Mouse (Mus musculus) embryonic facial prominence, embryonic 14.5 days (tissue): Measurements from ENCODE around the gene Akap1. TPM values are rescaled to one million over a fixed set of nuclear protein-coding genes. Genes with fewer than 3 reads are reported as not detected.

Experiments used
- ATAC-seq: fragments of 200-750 bp; cut with Nextera tagmentation; 2 replicates; pipeline ENCODE4 v1.8.0; 2017; ENCODE audit warnings: low read depth, moderate number of reproducible peaks, moderate TSS enrichment
- DNase-seq: peaks from one replicate; pipeline ENCODE4 v3.0.0-alpha.2; 2015; ENCODE audit warnings: low spot score
- H3K27ac ChIP-seq: fragments of 300-500 bp; sonication (generic); replicated peaks from 2 replicates; pipeline ENCODE4 v1.5.1; 2014; ENCODE audit warnings: low read depth, mild to moderate bottlenecking, low read length, moderate library complexity
- H3K27me3 ChIP-seq: fragments of 300-500 bp; sonication (generic); replicated peaks from 2 replicates; pipeline ENCODE4 v1.6.1; 2014; ENCODE audit warnings: low read length; ENCODE audit not compliant: control insufficient read depth, insufficient read depth
- H3K36me3 ChIP-seq: fragments of 300-500 bp; sonication (generic); 2 replicates; pipeline ENCODE4 v1.6.1; 2014; ENCODE audit warnings: low read length, mixed read lengths; ENCODE audit not compliant: control insufficient read depth, insufficient read depth
- H3K4me1 ChIP-seq: fragments of 300-500 bp; sonication (generic); 2 replicates; pipeline ENCODE4 v1.6.1; 2014; ENCODE audit warnings: antibody characterized with exemption, low read length; ENCODE audit not compliant: control insufficient read depth, insufficient read depth
- H3K4me2 ChIP-seq: fragments of 300-500 bp; sonication (generic); 2 replicates; pipeline ENCODE4 v1.6.1; 2014; ENCODE audit warnings: low read depth, mild to moderate bottlenecking, low read length, moderate library complexity, mixed read lengths
- H3K4me3 ChIP-seq: fragments of 300-500 bp; sonication (generic); 2 replicates; pipeline ENCODE4 v1.5.1; 2014; ENCODE audit warnings: low read depth, mild to moderate bottlenecking, low read length
- H3K9ac ChIP-seq: fragments of 300-500 bp; sonication (generic); 2 replicates; pipeline ENCODE4 v1.6.1; 2014; ENCODE audit warnings: low read depth, mild to moderate bottlenecking, low read length, moderate library complexity, mixed read lengths
- H3K9me3 ChIP-seq: fragments of 300-500 bp; sonication (generic); 2 replicates; pipeline ENCODE4 v1.6.1; 2016; ENCODE audit warnings: low read length; ENCODE audit not compliant: control insufficient read depth
- WGBS: fragments of 180-500 bp; shearing (Covaris S2); extraction: QIAGEN DNeasy Blood & Tissue Kit; methylation state at CpG from one replicate; pipeline ENCODE4 v1.1.7; 2014; 5-methylcytosine and 5-hydroxymethylcytosine counted together
- polyA plus RNA-seq: library from polyadenylated mRNA; unstranded; fragments of >200 nt; fragmentation: Nextera tagmentation; extraction: Ambion mirVana; gene quantifications from 2 replicates; pipeline ENCODE4 v1.2.1, GENCODE M21; 2014

Gene Akap1
- 22.2 and 28.2 TPM in 2 replicates for polyA plus RNA-seq

- 2% methylated on average over 35 of the region's 60 CpGs for WGBS
- Histone ChIP-seq H3K4me1 (peaks cover 9% of the 10 kb centered on the region), H3K9ac (peak within 1 kb of the TSS; percentile 84), H3K27me3 (no peaks in the 10 kb centered on the region), H3K36me3 (no peaks in the 10 kb centered on the region), H3K4me3 (peak within 1 kb of the TSS; percentile 77), H3K4me2 (peak within 1 kb of the TSS; percentile 98), H3K9me3 (no peaks in the 10 kb centered on the region), H3K27ac (peak within 1 kb of the TSS; percentile 88)
- ATAC-seq (peak; percentile 99), DNase-seq (peak; percentile 98)
These were observed at the start of gene Akap1 for GRCm38 (mm10) chr11:88864458-88865197. Gene Akap1 (minus strand): TSS chr11:88864586.

DNA sequence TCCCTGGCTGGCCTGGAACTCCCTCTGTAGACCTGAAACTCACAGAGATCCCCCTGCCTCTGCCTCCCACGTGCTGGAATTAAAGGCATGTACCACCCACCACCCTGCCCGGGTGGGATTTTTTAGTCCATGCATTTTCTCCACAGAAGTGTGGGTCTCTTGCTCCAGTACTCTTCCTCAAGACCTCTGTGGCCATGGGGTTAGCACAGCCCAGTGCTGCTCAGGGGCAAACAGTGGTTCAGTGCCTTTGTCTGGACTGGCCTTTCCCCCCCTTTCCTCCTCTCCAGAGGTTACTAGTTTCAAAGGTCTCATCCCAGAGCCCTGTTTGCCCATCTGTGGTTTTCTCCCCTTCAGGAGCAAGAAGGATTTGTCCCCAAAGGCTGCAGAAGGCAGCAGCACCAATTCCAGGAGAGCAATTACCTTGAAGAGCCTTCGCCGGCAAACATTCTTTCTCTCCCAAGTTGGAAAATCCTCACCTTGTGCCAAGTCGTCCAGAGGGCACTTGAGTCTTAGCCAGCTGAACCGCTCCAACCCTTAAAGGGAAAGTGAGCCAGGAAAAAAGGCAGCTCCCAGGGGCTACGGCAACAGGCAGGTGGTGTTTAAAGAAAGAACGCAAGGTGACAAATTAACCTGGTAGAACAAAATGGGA lies 45.1 kb upstream of the Akap1 start:
- Histone ChIP-seq H3K4me1 (no peaks in the 10 kb centered on the region), H3K27me3 (no peaks in the 10 kb centered on the region), H3K27ac (no peak overlapping the region), H3K9ac (no peak overlapping the region), H3K36me3 (no peaks in the 10 kb centered on the region), H3K9me3 (no peaks in the 10 kb centered on the region), H3K4me3 (no peak overlapping the region), H3K4me2 (no peak overlapping the region)
- WGBS, result 80% methylated on average over 8 of the region's 8 CpGs
- DNase-seq, result no peak
- no peak for ATAC-seq

DNA sequence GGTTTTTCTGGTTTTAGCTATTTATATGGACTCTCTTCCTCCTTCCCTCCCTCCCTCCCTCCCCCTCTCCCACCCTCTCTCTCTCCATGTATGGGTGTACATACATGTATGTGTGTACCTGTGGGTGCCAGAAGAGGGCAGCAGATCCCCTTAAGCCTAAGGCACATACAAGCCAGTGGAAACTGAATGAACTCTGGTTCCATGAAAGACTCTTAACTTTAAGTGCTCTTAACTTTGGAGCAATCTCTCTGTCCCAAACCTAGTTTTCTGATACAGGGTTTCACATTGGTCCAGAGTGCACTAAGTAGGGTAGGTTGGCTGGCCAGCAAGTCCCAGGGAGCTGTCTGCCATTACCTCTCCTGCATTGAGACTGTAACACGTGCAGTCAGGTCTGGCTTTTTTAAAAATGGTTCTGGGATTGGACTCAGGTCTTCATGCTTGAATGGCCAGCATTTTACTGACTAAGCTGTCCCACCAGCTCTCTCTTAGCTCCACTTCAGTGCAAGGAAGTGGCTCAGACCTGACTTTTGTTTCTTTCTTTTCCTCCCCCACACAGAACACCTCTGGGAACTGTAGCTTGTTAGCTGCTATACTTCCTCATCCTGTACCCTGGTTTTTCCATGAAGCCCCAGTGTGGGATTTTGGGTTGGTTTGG lies 44.3 kb upstream of the Akap1 start:
- ATAC-seq, result no peak
- peak; percentile 69 for DNase-seq
- Histone ChIP-seq H3K9ac (no peak overlapping the region), H3K36me3 (no peaks in the 10 kb centered on the region), H3K27me3 (no peaks in the 10 kb centered on the region), H3K4me3 (no peak overlapping the region), H3K9me3 (no peaks in the 10 kb centered on the region), H3K4me1 (no peaks in the 10 kb centered on the region), H3K27ac (no peak overlapping the region), H3K4me2 (no peak overlapping the region)
- WGBS, result 92% methylated on average over 1 of the region's 1 CpGs

- ATAC-seq (no peak), DNase-seq (no peak)
- WGBS, result 94% methylated on average over 7 of the region's 7 CpGs
- H3K4me1 ChIP-seq, result no peaks in the 10 kb centered on the region
- no peak overlapping the region for H3K9ac ChIP-seq
- no peaks in the 10 kb centered on the region for H3K27me3 ChIP-seq
- H3K9me3 ChIP-seq, result no peaks in the 10 kb centered on the region
- H3K36me3 ChIP-seq, result no peaks in the 10 kb centered on the region
- H3K4me3 ChIP-seq, result no peak overlapping the region
- no peak overlapping the region for H3K4me2 ChIP-seq
- H3K27ac ChIP-seq, result no peak overlapping the region
These were observed 43.5 kb upstream of the Akap1 start for GRCm38 (mm10) chr11:88907886-88908285.

GRCm38 (mm10) chr11:88905621-88906020 lies 41.2 kb upstream of the Akap1 start:
- Histone ChIP-seq H3K9ac (no peak overlapping the region), H3K4me2 (no peak overlapping the region), H3K27ac (no peak overlapping the region), H3K27me3 (no peaks in the 10 kb centered on the region), H3K4me3 (no peak overlapping the region), H3K4me1 (no peaks in the 10 kb centered on the region), H3K36me3 (no peaks in the 10 kb centered on the region), H3K9me3 (no peaks in the 10 kb centered on the region)
- DNase-seq (no peak), ATAC-seq (no peak)
- WGBS, result 31% methylated on average over 2 of the region's 2 CpGs

DNA sequence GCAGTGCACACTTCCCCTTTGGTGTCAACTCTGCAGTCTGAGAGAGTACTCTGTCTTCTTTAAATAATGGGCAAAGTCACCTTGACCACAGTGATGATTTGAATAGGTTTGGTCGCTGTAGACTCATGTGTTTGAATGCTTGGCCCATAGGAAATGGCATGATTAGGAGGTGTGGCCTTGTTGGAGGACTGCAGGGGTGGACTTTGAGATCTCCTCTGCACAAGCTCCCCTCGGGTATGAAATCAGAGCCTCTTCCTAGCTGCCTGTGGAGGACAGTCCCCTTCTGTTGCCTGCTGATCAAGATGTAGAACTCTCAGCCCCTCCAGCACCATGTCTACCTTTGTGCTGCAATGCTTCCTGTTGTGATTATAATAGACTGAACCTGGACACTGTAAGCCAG lies 39.7 kb upstream of the Akap1 start:
- Histone ChIP-seq H3K27me3 (no peaks in the 10 kb centered on the region), H3K9me3 (no peaks in the 10 kb centered on the region), H3K4me3 (no peak overlapping the region), H3K36me3 (no peaks in the 10 kb centered on the region), H3K27ac (no peak overlapping the region), H3K4me2 (no peak overlapping the region), H3K9ac (no peak overlapping the region), H3K4me1 (no peaks in the 10 kb centered on the region)
- no peak for DNase-seq
- ATAC-seq, result no peak
- WGBS, result 48% methylated on average over 2 of the region's 2 CpGs

DNA sequence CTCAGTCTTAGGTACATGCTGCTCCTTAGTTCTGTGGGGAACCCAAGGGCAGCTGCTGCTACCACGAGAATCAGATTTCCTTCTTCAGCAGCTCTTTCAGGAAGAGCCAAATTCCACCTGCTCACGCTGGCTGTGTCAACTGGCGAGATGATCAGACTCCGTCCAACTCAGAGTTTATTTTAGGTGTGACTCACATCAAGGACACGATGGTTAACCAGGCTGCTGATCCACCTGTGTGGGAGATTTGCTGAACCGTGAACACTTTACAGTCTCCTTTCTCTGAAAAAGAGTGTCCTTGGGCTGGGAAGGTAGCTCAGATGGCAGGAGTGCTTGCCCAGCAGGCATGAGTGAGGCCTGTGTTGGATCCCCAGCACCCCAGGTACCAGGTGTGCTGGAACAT lies 38.4 kb upstream of the Akap1 start:
- WGBS, result 67% methylated on average over 6 of the region's 6 CpGs
- DNase-seq, result no peak

GRCm38 (mm10) chr11:88901341-88901802 lies 37.0 kb upstream of the Akap1 start:
- H3K36me3 ChIP-seq, result no peaks in the 10 kb centered on the region
- H3K27me3 ChIP-seq, result no peaks in the 10 kb centered on the region
- no peak overlapping the region for H3K4me3 ChIP-seq
- 62% methylated on average over 7 of the region's 7 CpGs for WGBS
- H3K27ac ChIP-seq, result no peak overlapping the region
- no peak overlapping the region for H3K4me2 ChIP-seq
- no peak for ATAC-seq
- no peaks in the 10 kb centered on the region for H3K9me3 ChIP-seq
- no peaks in the 10 kb centered on the region for H3K4me1 ChIP-seq
- peak; percentile 31 for DNase-seq
- no peak overlapping the region for H3K9ac ChIP-seq

More for the DNA sequence above, 38.4 kb upstream of the Akap1 start:
- H3K4me2 ChIP-seq, result no peak overlapping the region
- H3K4me3 ChIP-seq, result no peak overlapping the region
- H3K27ac ChIP-seq, result no peak overlapping the region
- no peak for ATAC-seq
- H3K27me3 ChIP-seq, result no peaks in the 10 kb centered on the region
- no peak overlapping the region for H3K9ac ChIP-seq
- no peaks in the 10 kb centered on the region for H3K36me3 ChIP-seq
- H3K9me3 ChIP-seq, result no peaks in the 10 kb centered on the region
- no peaks in the 10 kb centered on the region for H3K4me1 ChIP-seq
